Mouse (Mus musculus) retina, postnatal 7 days (tissue): Measurements from ENCODE around the gene Olfr1390.
"Not testable (repeated sequence)": the region's sequence is repeated elsewhere in the genome, so short reads cannot be mapped to it uniquely, and the experiment has no call there.

Experiments used
- DNase-seq: peaks from one replicate; pipeline ENCODE4 v3.0.0-alpha.2; 2012; ENCODE audit warnings: low read depth, low spot score

The Olfr1390 gene

DNA sequence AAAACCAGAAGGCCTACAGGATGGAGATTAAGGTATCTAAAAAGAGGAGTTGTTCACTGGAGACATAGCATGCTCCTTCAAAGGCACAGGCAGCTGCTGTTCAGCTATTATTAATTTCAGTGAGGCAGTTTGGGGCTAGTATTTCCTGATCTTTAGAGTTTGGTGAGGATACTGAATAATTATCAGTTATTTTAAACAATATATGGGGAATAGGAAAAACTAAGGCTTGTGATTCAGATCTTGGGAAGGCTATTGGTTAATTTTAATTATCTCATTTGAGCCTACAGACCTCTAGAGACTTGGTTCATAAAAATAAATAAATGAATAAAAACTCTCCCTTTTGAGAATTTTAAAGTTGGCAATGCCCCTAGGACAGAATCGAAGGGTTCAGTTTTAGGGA lies at the start of gene Olfr1390:
Gene Olfr1390 (plus strand): TSS at position 301 of the 400 bp plus-strand sequence.
- no peak for DNase-seq

DNA sequence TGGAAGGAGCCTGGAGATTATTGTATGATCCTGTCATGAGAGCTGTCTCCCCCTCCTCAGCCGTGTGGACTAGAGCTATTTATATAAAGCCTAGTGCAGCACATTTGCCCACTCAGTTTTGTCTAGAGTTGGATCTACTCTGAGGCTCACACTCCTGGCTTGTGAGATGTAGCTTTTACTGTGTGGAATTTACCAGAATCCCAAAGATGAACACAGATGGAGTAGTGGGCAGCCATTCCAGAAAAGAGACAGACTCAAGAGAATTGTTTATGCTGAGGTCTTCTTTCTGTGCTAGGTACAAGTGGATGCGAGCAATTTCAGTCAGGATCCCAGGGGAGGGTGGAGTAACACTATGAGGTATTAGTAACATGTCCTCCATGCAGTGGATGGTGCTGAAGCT lies 47.7 kb upstream of the Olfr1390 start:
- DNase-seq = no peak

DNA sequence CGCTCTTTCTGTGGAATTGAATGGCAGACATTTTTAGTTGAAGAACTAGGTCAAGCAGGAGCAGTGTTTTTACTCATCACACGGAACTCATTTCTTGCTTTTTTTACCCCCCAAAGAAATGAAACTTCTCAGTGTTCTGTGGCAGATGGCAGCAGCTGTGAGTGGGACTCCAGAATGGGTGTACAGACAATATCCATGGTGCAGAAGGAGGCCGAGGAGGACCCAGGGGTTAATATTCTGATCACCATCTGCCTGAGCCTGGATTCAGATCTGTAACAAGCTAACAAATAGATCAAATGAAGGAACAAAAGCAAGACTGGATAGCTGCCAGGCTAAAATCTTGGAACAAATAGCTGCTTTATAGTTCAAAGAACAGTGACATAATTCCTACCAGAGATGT lies 42.2 kb upstream of the Olfr1390 start:
- DNase-seq = no peak

DNA sequence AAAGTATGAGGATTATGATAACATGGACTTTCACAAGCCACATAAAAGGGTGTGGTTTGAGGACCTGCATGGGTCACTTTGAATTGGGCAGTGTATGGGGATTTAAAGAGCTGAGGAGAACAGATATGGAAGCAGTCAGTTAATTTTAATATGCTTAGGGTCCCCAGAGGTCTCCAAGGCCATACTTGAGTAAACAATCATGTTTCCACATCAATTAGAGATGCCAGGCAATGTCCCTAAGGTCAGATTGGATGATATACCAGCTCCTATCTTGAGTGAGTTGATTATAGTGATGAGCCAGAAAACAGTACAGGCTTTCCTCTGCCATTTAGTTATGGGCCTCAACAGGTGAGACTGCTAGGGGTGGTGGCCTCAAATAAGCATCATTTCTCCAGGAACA lies 30.5 kb upstream of the Olfr1390 start, which contains the start of gene Olfr10:
Gene Olfr10 (plus strand): TSS at position 301 of the 400 bp plus-strand sequence.
- DNase-seq = no peak

DNA sequence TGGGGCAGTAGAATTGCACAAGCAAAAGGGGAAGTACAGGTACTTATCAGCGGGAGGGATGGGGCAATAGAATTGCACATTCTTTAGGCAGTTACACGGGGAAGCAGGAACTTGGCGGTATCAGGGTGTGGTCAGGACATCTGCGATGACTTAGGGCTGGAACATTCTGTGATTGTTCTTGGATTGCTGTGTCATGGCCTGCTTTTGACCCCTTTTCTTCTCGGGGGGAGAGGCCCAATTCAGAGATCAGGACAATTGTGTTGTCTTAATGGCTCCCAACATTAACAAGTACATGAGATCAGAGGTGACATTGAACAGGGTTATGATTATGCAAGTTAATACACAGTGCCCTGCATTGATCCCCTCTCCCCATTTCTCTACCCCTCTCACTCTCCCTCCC lies 26.4 kb upstream of the Olfr1390 start:
- not testable (repeated sequence) for DNase-seq

DNA sequence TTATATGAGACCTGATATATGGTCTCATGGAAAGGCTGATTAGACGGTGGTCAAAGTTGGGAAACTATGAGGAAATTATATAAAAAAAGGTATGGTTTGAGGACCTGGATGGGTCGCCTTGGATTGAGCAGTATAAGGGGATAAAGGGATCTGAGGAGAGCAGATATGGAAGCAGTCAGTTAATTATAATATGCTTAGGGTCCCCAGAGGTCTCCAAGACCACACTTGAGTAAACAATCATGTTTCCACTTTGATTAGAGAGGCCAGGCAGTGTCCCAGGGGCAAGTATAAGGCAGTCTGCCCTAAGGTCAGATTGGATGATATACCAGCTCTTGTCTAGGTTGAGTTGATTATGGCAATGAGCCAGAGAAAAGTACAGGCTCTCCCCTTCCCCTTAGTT lies 12.5 kb upstream of the Olfr1390 start, which contains the start of gene Olfr1391:
Gene Olfr1391 (plus strand): TSS at position 301 of the 400 bp plus-strand sequence.
- no peak for DNase-seq

DNA sequence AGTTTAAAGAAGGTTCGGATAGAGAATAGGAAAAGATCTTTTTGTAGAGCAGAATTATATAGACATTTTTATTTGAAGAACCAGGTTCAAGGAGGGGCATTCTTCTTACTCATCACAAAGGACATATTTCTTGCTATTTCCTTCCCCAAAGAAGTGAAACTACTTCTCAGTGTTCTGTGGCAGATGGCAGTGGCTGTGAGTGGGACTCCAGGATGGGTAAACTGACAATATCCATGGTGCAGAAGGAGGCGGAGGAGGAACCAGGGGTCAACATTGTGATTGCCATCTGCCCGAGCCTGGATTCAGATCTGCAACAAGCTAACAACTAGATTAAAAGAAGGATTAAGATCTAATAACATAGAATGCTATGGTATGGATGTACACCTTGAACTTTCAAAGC lies 8.3 kb upstream of the Olfr1390 start:
- no peak for DNase-seq

DNA sequence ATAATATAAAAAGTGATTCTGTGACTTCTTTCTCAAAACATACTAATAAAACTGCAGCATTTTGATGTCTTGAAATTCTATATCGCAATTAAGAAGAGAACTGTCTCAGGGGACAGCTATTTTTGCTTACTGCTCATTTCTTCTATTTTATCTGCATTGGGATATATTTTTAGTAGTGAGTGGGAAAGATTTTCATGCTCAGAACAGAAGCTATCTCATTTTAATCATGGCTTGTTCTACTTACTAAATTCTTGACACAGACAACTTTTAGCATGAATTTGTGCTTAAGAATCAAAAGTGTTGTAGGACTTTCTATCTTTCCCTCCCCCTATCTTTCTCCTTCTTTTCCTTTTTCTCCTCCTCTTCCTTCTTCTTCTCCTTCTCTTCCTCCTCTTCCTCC lies 5.3 kb upstream of the Olfr1390 start:
- no peak for DNase-seq

DNA sequence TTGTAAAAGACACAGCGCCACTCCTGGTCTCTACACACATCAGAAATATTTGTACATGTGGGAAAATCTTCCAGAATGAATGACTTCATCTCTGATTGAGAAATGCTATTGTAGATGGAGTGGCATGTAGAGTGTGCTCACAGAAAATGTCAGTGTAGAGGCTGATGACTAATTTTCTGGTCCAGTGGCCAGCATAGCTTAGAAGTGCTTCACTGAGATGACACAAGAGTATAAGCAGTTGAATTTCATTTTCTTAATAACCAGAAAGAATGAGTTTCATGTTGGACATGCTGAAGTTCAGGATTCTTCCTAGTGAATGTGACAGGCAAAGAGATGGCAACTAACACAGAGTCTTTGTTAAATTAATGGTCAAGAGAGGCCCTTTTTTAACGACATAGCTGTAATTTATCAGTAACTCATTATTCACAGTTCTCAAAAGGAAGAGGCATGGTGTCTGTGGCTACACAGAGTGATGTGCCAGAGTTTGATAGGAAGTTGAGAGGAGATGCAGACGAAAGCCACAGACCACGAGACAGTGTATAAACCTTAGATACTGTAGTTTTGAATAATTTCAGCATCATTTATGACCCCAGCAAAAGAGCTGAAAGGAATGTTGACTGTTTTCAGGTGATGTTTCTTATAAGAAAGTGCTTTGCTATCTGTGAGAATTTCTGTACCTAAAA lies 2.3 kb downstream of the Olfr1390 start:
- DNase-seq = no peak

DNA sequence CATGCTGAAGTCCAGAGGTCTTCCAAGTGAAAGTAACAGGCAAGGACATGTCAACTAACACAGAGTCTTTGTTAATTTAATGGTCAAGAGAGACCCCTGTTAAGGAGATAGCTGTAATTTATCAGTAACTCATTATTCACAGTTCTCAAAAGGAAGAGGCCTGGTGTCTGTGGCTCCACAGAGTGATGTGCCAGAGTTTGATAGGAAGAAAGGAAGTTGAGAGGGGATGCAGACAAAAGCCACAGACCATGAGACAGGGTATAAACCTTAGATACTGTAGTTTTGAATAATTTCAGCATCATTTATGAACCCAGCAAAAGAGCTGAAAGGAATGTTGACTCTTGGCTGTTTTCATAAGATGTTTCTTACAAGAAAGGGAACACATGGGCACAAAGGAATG lies 48.1 kb downstream of the Olfr1390 start:
- DNase-seq = no peak

DNA sequence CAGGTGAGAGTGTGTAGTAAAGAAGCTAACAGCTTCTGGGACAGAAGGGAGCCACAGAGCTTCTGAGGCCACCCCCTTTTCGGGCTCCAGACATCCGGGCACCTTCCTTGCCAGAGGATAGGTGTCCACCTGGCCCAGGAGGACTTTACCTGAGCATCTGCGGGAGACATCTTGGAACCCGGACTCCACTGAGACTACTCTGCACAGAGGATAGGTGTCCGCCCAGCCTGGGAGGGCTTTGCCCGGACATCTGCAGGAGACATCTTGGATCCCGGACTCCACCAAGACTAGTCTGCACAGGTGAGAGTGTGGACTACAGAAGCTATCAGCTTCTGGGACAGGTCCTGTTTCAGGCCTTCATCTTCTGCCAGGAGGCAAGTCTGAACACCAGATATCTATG lies 51.1 kb downstream of the Olfr1390 start:
- DNase-seq = not testable (repeated sequence)
